Mouse (Mus musculus): ENCODE measurements around the gene Osbpl2.

DNA sequence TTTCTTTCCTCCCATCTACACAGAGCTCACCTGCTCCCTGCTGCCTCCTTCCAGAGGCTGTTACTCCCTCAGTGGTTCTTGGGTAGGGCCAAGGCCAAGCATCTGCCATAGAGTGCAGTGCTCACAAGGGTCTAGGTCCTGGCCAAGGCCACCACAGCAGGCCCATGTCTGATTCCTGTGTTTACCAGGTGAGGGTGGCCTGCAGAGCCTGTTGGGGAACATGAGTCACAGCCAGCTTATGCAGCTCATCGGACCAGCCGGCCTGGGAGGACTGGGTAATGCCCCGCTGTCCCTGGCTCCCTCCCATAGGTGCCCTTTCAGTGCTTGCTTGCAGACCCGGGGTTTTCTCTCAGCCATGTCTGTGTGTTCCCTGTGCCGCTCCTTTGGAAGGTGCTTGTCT lies 55.0 kb downstream of the Osbpl2 start:
- TF ChIP-seq POLR2A (IDR thresholded peaks at IDR 0.05; ENCODE audit: borderline replicate concordance, insufficient read depth, low read length): no peak
- no peak for TF ChIP-seq CTCF (IDR thresholded peaks at IDR 0.05; ENCODE audit: borderline replicate concordance, insufficient read depth, low read depth, low read length)

All from cerebellum, adult 2 months (tissue).